Mouse (Mus musculus) heart, embryonic 16.5 days (tissue): ENCODE measurements around the gene Tcam1. TPM values are rescaled to one million over a fixed set of nuclear protein-coding genes. Genes with fewer than 3 reads are reported as not detected.

Experiments
- polyA plus RNA-seq: library from polyadenylated mRNA; unstranded; fragments of >200 nt; fragmentation: Nextera tagmentation; extraction: Ambion mirVana; gene quantifications from 2 replicates; pipeline ENCODE4 v1.2.1, GENCODE M21; 2015

Gene Tcam1
- polyA plus RNA-seq, 1 experiment from 2014 or later, result 0.05 TPM

Other genes starting within 250 kb of the Tcam1 start
- 44.6 and 47.2 TPM in 2 replicates for gene Dcaf7, start 239.8 kb upstream of the Tcam1 start, polyA plus RNA-seq
- 13.0 and 15.6 TPM in 2 replicates for gene Taco1, start 210.6 kb upstream of the Tcam1 start, polyA plus RNA-seq
- 17.6 and 21.7 TPM in 2 replicates for gene Map3k3, start 192.1 kb upstream of the Tcam1 start, polyA plus RNA-seq
- not detected in 2 replicates for gene Gm10840, start 115.8 kb upstream of the Tcam1 start, polyA plus RNA-seq
- gene Limd2, start 115.8 kb upstream of the Tcam1 start, polyA plus RNA-seq, result 95.5 and 107 TPM in 2 replicates
- 17.5 and 21.9 TPM in 2 replicates for gene Strada, start 74.5 kb upstream of the Tcam1 start, polyA plus RNA-seq
- gene Ccdc47, start 60.3 kb upstream of the Tcam1 start, polyA plus RNA-seq, result 101 and 110 TPM in 2 replicates
- gene Ddx42, start 59.7 kb upstream of the Tcam1 start, polyA plus RNA-seq, result 46.5 and 47.2 TPM in 2 replicates
- gene Ftsj3, start 20.6 kb upstream of the Tcam1 start, polyA plus RNA-seq, result 34.0 and 38.7 TPM in 2 replicates
- 217 and 221 TPM in 2 replicates for gene Psmc5, start 20.5 kb upstream of the Tcam1 start, polyA plus RNA-seq
- gene Smarcd2, start 3.7 kb upstream of the Tcam1 start, polyA plus RNA-seq, result 27.0 and 27.1 TPM in 2 replicates
- not detected in 2 replicates for gene Gh, start 25.2 kb downstream of the Tcam1 start, polyA plus RNA-seq
- 3.5 and 3.6 TPM in 2 replicates for gene Cd79b, start 38.1 kb downstream of the Tcam1 start, polyA plus RNA-seq
- 0.09 and 0.36 TPM in 2 replicates for gene Scn4a, start 76.6 kb downstream of the Tcam1 start, polyA plus RNA-seq
- 1.00 and 1.0 TPM in 2 replicates for gene Prr29, start 88.8 kb downstream of the Tcam1 start, polyA plus RNA-seq
- 107 and 109 TPM in 2 replicates for gene Icam2, start 111.4 kb downstream of the Tcam1 start, polyA plus RNA-seq
- 4.7 and 5.3 TPM in 2 replicates for gene Ern1, start 211.2 kb downstream of the Tcam1 start, polyA plus RNA-seq